Mouse (Mus musculus): ENCODE measurements at regions not wholly inside any gene's neighbourhood (a gene's known extent, or its start where the extent isn't known, plus 50 kb on each side); places are given as distances from the start of the nearest gene placed in this dataset.

- H3K9ac ChIP-seq: no peak overlapping the region
- ATAC-seq (ENCODE audit: low read depth): peak; percentile 48; the same call in 1 of the 2 replicates
- no peaks in the 10 kb centered on the region for H3K27me3 ChIP-seq
- peak overlapping the region; percentile 63; the same call in 1 of the 2 replicates for H3K27ac ChIP-seq (replicated peaks)
- no peak overlapping the region for H3K4me3 ChIP-seq
- 87% methylated on average over 4 of the region's 4 CpGs for WGBS
- no peaks in the 10 kb centered on the region for H3K36me3 ChIP-seq
- H3K4me2 ChIP-seq: no peak overlapping the region
- H3K4me1 ChIP-seq (replicated peaks): peaks cover 28% of the 10 kb centered on the region
- H3K9me3 ChIP-seq: no peaks in the 10 kb centered on the region
Measured at GRCm38 (mm10) chr5:4486391-4487132, 271.3 kb downstream of the Fzd1 start.

GRCm38 (mm10) chr5:4485542-4486390 lies 272.1 kb downstream of the Fzd1 start:
- 0 out of 2 replicates have a peak overlapping the region, but pooled peaks have one; percentile 22 for H3K9ac ChIP-seq
- H3K36me3 ChIP-seq: no peaks in the 10 kb centered on the region
- 28% methylated on average over 10 of the region's 10 CpGs for WGBS
- peak overlapping the region; percentile 63 for H3K27ac ChIP-seq (replicated peaks)
- no peaks in the 10 kb centered on the region for H3K27me3 ChIP-seq
- no peaks in the 10 kb centered on the region for H3K9me3 ChIP-seq
- no peak overlapping the region for H3K4me3 ChIP-seq
- no peak overlapping the region for H3K4me2 ChIP-seq
- peaks cover 28% of the 10 kb centered on the region for H3K4me1 ChIP-seq (replicated peaks)
- peak; percentile 83 for ATAC-seq (ENCODE audit: low read depth)

DNA sequence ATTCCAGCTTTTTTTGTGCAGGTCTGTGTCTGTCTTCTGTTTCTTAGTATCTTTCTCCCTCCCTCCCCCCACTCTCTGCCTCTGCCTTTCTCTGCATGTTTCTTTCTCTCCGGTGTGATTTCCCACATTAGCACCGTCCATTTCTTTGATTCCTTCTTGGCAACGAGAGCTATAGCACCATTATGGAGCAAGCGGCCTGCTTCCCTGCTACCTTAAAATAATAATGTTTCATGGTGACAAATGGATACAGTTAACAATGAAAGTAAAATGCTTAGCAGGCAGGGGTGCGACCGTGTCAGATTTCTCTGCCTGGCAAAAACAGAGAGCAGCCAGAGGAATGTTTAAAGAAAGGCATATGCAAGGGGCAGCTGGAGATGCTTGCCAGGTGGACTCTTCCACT lies 273.1 kb downstream of the Fzd1 start:
- Histone ChIP-seq H3K4me1 (replicated peaks) (peaks cover 28% of the 10 kb centered on the region), H3K27me3 (no peaks in the 10 kb centered on the region), H3K4me2 (peak overlapping the region; percentile 30), H3K9ac (peak overlapping the region; percentile 41; the same call in 1 of the 2 replicates), H3K27ac (replicated peaks) (peak overlapping the region; percentile 67), H3K9me3 (no peaks in the 10 kb centered on the region), H3K36me3 (no peaks in the 10 kb centered on the region), H3K4me3 (no peak overlapping the region)
- WGBS: 8% methylated on average over 6 of the region's 6 CpGs
- peak; percentile 80 for ATAC-seq (ENCODE audit: low read depth)

GRCm38 (mm10) chr5:4484151-4484550 lies 273.7 kb downstream of the Fzd1 start:
- Histone ChIP-seq H3K27ac (replicated peaks) (peak overlapping the region; percentile 67), H3K9ac (no peak overlapping the region), H3K36me3 (no peaks in the 10 kb centered on the region), H3K9me3 (no peaks in the 10 kb centered on the region), H3K27me3 (no peaks in the 10 kb centered on the region), H3K4me1 (replicated peaks) (peaks cover 28% of the 10 kb centered on the region), H3K4me2 (no peak overlapping the region), H3K4me3 (no peak overlapping the region)
- WGBS: 66% methylated on average over 1 of the region's 1 CpGs
- peak; percentile 29; the same call in 1 of the 2 replicates for ATAC-seq (ENCODE audit: low read depth)

GRCm38 (mm10) chr5:4474255-4474654 lies 282.1 kb downstream of the Mterf1b start:
- Histone ChIP-seq H3K36me3 (no peaks in the 10 kb centered on the region), H3K4me3 (no peak overlapping the region), H3K4me1 (replicated peaks) (no peaks in the 10 kb centered on the region), H3K4me2 (no peak overlapping the region), H3K9ac (no peak overlapping the region), H3K27ac (replicated peaks) (no peak overlapping the region), H3K27me3 (no peaks in the 10 kb centered on the region), H3K9me3 (no peaks in the 10 kb centered on the region)
- ATAC-seq (ENCODE audit: low read depth): no peak
- WGBS: 91% methylated on average over 2 of the region's 2 CpGs

Measured in neural tube, embryonic 13.5 days (tissue).